Mouse (Mus musculus): ENCODE measurements around the gene Igsf9b.

Igsf9b gene

DNA sequence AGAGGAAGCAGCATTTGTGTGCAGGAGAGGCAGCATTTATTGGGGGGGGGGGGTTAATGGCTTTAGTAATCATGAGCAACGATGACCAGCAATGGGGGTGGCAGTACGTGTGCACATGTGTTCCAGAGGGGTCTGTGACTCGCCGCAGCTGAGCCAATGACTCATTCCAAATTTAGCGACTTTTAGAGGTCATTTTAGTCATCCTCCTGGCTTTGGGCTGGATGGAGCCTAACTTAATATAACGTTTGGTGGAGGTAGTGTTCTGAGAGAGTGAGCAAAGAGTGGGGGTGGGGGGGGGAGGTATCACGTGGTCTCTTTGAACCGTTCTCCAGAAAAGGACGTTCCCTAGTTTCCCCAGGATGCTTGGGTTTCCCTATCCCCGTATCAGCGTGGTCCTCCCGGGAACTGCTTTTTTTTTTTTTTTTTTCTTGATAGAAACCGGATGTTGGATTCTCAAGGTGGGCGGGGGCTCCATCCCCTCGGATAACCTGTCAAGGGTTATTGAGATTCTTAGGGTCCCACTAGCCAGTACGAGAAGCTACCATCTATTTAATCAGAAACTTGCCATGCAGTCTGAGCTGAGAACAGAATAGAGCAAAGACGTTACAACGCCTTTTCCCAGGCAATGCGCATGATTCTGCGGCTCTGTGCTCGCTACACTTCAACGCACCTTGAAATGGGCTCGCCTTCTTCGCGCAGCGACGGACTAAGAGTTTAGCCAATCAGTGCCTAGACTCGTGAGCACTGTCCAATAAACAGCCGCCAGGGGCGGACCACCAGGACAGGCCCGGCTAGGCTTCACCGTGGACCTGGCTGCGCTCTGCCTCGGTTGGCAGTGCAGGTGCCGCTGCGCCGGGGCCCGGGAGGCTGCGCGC lies at the start of gene Igsf9b:
TSS of gene Igsf9b (plus strand) at position 794 of the 875 bp plus-strand sequence.
- peak; percentile 90 to 91 for DNase-seq

- no peak for DNase-seq
These were observed 46.8 kb upstream of the Igsf9b start for GRCm38 (mm10) chr9:27252034-27252714.

DNA sequence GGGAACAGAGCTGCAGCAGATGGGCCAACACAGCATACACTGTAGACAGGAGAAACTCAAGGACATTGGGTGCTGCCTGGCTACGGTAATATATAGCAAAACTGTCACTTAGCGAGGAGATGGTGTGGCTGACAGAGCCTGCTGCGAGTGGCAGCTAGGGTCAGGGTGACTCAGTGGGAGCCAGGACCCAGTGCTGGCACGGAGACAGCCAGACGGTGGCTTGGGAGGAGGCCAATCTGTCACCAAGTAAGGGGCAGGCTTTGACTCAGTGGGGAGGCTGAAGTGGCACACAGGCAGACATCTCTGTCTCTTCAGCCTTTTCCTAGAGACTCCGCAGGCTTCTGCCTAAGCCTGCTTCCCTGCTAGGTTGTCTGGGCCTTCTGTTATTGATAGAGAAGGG lies 42.5 kb upstream of the Igsf9b start:
- DNase-seq = no peak

GRCm38 (mm10) chr9:27260378-27260947 lies 38.5 kb upstream of the Igsf9b start:
- no peak for DNase-seq

GRCm38 (mm10) chr9:27261905-27262304 lies 37.1 kb upstream of the Igsf9b start:
- no peak for DNase-seq

DNA sequence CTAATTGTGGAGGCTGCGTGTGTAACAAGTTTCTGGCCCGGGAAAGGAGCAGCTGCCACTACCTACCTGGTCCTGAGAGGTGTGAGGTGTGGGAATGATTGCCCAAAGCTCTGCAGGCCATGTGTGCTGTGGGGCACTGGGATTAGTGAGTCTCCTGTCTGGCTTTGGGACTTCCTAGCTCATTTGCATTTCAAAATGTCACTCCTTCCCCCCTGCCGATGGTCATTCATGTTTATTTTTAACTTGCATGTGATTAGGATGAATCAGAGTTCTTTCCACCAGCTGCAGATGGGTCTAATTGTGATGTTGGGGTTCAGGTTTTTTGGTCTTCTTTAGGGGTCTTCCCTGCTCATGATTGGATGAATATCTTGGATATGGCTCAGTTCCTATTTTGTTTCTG lies 34.0 kb upstream of the Igsf9b start:
- no peak for DNase-seq

GRCm38 (mm10) chr9:27267878-27268277 lies 31.1 kb upstream of the Igsf9b start:
- DNase-seq = no peak

DNA sequence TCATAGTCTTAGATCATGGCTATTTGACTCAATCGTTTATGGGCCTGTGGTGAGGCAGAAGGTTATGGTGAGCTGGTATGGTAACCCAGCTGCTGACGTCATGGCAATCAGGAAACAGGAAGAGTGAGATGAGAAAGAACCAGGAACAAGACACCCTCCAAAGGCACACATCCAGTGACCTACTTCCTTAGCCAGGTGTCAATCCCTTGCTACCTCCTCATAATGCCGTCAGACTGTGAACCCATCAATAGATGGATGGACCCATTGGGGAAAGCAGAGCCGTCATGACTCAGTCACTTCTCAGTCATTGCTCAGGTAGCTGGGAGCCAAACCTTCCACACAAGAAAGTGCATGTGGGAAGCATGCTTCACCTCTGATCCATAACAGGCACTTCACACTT lies 30.5 kb upstream of the Igsf9b start:
- DNase-seq = no peak

- DNase-seq = no peak
These were observed 29.7 kb upstream of the Igsf9b start for GRCm38 (mm10) chr9:27269322-27269721.

- no peak for DNase-seq
These were observed 29.1 kb upstream of the Igsf9b start for GRCm38 (mm10) chr9:27269904-27270303.

GRCm38 (mm10) chr9:27271899-27272298 lies 27.1 kb upstream of the Igsf9b start:
- no peak for DNase-seq

GRCm38 (mm10) chr9:27272858-27273257 lies 26.1 kb upstream of the Igsf9b start:
- no peak for DNase-seq

DNA sequence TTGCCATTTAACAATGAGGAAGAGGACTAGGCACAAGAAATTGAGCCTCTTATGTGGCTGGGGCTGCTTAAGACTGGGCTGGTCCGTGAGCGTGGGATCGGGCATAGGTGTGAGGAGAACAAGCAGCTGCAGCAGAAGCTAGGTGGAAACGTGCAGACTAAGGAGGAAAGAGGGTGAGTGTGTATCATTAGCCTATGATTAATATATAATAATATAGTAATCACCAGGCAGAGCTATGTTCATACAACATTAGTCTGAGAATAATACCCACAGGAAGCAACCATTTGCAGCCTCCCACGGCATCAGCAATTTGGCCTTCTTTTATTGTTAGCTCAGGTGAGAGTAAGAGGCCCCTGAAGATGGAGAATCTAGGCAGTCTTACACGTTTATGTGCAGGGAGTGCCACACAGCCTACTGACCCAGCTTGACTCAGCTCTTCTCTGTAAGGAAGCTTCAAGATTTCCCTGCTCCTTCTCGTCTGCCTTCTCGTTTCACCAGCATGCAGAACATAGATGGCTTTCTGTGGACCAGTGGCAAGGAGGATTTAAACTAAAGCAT lies 22.6 kb upstream of the Igsf9b start:
- DNase-seq = no peak

DNA sequence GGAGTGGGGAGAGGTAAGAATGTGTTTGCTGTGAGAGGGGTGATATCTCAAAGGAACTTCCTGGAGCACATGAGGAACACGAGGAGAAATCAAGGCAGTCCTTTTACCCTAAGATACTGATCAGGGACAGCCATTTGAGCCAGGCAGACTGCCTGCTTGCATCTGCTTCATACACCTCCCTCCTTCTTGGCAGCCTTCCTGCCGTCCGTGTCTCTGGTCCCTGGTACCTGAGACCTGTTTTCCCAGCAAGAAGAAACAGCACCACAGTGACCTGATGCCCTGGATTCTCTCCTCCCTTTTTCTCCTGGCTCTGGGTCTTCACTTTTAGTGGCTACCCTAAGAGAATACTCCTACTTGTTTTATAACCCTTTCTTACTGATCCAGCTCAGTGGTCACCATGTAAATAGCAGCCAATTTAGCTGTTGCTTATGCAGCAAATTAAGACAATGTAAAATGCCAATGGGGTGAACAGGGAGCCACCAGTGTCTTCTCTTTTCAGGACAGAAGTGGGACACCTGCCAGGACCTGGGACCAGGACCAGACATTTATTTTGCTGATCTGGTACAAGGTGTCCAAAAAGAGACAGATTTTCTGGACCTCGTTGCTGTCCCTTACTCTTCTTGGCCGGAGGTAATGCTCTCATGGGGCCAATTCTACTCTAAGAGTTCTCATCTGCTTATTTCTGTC lies 21.5 kb upstream of the Igsf9b start:
- DNase-seq = no peak

DNA sequence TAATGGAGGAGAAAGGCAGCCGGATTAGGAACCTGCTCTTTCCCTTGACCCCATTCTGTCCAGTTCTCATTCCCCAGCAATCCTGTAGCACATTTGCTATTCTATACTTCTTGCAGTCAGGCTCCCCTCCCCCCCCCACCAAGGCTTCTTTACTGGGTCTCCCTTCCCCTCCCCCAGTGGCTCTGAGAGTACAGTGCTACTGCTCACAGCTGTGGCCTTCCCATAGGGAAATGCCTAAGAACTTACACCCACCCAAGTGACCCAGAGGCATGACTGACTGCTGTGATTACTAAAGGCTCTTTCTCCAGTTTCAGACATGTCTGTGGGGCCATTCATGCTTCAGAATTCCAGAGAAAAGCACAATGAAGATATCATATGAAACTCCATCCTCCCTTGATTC lies 20.0 kb upstream of the Igsf9b start:
- no peak for DNase-seq

DNA sequence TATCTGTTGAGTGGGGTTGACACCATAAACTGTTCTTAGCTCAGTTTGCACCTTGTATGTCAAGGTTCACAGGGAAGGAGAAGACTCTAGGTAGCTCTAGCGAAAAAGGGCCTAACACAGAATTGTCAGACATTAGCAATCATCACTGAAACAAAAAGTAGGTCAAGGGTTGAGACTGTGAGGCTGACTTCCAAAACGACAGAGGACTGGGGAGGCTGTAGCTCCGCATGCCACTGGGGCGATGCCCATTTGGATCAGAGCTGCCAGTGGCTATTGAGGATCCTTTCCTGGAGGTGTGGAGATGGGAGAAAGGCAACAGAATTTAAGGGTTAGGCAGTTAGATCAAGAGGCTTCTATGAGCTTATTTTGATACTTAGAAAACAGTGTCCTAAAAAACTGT lies 18.0 kb upstream of the Igsf9b start:
- no peak for DNase-seq

- DNase-seq = no peak
These were observed 13.2 kb upstream of the Igsf9b start for GRCm38 (mm10) chr9:27285719-27286249.

DNA sequence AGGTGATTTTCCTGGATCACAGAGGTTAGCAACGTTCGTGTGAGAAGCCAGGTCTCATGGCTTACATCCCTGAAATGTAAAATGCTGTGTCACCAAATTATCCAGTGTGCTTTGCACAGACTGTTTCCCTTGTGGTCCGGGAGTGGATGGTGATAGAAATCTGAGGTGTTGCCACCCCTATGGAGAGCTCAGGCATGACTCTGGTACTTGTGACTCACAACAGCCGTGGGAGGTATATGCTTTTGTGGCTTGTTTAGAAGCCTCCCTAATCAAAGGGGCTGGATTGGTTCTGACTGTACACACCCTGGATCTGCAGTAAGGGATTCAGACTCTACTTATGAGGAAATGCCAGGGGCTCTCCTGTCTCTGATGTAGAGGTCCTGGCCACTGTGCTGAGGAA lies 12.7 kb upstream of the Igsf9b start:
- no peak for DNase-seq

DNA sequence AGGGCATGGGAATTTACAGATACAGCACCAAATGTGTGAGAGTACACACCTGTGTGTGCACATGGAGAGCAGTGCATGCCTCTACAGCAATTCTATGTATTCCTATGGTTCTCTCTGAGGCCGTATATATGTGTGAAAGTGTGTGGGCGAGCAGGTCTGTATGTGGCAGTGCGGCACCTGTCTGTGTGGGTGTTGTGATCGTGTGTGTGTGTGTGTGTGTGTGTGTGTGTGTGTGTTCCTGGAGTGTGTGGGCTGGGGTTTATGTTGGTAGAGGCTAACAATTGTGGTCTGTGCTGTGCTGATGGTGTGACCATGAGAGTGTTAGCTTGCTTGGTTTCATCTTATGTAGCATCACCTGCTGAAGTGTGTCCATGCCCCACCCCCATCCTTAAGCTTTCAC lies 12.1 kb upstream of the Igsf9b start:
- no peak for DNase-seq

- peak; percentile 11 to 37 for DNase-seq
These were observed 11.6 kb upstream of the Igsf9b start for GRCm38 (mm10) chr9:27287419-27287818.

DNA sequence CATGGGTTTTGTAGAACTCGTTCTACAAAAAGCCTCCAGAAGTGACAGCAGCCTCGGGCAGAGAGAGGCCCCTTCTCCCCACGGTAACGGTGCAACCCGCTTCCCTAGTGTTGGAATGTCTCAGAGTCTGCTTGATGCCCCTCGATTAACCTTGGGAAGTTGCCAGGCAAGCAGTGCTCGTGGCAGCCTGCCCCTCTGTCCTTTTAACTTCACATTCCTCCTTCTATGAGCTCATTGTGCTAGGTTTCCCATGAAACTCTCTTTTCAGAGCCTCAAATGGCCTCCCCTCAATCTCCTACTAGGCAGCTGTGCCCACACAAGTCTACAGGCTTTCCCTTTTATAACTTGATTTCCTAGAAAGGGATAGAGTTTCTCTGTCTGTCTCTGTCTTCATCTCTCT lies 10.6 kb upstream of the Igsf9b start:
- DNase-seq = no peak

- DNase-seq = no peak
These were observed 9.3 kb upstream of the Igsf9b start for GRCm38 (mm10) chr9:27289543-27290308.

Data from kidney, adult 8-10 months (tissue).